Mouse (Mus musculus) liver, postnatal 0 days (tissue): ENCODE measurements at regions not wholly inside any gene's neighbourhood (a gene's known extent, or its start where the extent isn't known, plus 50 kb on each side); places are given as distances from the start of the nearest gene placed in this dataset.

Experiments used
- CTCF ChIP-seq: sonication (generic); IDR thresholded peaks from 2 replicates; pipeline ENCODE4 v1.5.1; 2016; ENCODE audit warnings: antibody characterized with exemption, low read depth
- EP300 ChIP-seq: IDR thresholded peaks from 2 replicates; pipeline ENCODE4 v1.6.1; 2016; ENCODE audit warnings: antibody characterized with exemption, low read depth, mild to moderate bottlenecking

DNA sequence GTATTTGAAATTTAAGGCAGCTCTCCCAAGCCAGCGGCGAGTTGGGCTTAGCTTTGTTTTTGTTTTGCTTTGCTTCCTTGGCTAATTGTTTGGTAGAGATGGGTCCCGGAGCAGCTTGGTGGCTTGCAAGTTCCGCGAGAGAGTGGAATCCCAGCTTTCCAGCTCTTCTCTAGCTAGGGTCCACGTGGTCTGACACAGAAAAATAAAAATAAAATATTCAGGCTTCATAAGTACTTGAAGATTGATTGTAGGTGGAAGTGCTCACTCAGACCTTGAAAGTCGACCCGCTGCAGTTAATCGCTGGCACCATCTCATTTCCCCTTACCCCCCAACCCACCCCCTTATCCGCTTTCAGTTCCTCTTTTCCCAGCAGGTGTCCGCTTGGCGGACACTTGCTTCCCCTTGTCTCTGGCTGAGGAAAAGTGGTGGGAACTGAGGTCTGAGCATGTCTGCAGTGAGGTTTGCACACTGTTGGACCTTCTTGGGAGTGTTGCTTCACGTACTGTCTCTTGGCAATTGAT is 198.5 kb downstream of the Dusp6 start:
- TF ChIP-seq EP300 (no peak), CTCF (no peak)
